Mouse (Mus musculus): ENCODE measurements at regions not wholly inside any gene's neighbourhood (a gene's known extent, or its start where the extent isn't known, plus 50 kb on each side); places are given as distances from the start of the nearest gene placed in this dataset.

DNA sequence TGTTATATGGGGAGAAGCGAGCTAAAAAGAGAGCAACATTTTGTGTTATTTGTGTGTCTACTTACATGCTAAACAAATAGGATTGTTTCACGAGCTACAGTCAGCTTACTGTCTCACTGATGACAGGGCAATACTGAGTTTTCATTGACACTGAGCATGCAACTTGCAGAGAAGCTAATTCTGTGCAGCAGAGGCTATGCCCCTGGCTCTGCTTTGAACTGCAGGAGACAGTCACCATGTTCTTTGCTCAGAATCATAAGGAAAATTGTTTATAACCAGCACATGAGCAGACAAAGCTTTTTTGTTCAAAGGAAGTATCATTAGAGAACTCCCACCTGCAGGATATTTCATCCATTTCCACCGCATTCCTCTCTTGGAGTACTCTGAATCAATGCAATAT is 280.8 kb upstream of the Gm9747 start:
- Histone ChIP-seq H3K27ac (no peak overlapping the region), H3K4me3 (no peak overlapping the region), H3K9me3 (no peaks in the 10 kb centered on the region), H3K27me3 (no peaks in the 10 kb centered on the region), H3K4me1 (no peaks in the 10 kb centered on the region), H3K36me3 (no peaks in the 10 kb centered on the region), H3K9ac (no peak overlapping the region), H3K4me2 (no peak overlapping the region)
- WGBS = 62% methylated on average over 3 of the region's 3 CpGs
- ATAC-seq (ENCODE audit: borderline replicate concordance, extremely low read depth, low FRiP score, low TSS enrichment) = no peak

GRCm38 (mm10) chr1:81954507-81954906 is 278.4 kb upstream of the Gm9747 start:
- Histone ChIP-seq H3K4me1 (no peaks in the 10 kb centered on the region), H3K9ac (no peak overlapping the region), H3K27me3 (no peaks in the 10 kb centered on the region), H3K4me3 (no peak overlapping the region), H3K36me3 (no peaks in the 10 kb centered on the region), H3K4me2 (no peak overlapping the region), H3K27ac (no peak overlapping the region), H3K9me3 (no peaks in the 10 kb centered on the region)
- WGBS = 65% methylated on average over 2 of the region's 2 CpGs
- ATAC-seq (ENCODE audit: borderline replicate concordance, extremely low read depth, low FRiP score, low TSS enrichment) = no peak

- no peak overlapping the region for H3K27ac ChIP-seq
- H3K27me3 ChIP-seq = no peaks in the 10 kb centered on the region
- H3K9me3 ChIP-seq = no peaks in the 10 kb centered on the region
- H3K4me2 ChIP-seq = no peak overlapping the region
- H3K4me1 ChIP-seq = no peaks in the 10 kb centered on the region
- WGBS = 97% methylated on average over 1 of the region's 1 CpGs
- H3K36me3 ChIP-seq = no peaks in the 10 kb centered on the region
- no peak overlapping the region for H3K9ac ChIP-seq
- no peak overlapping the region for H3K4me3 ChIP-seq
- ATAC-seq (ENCODE audit: borderline replicate concordance, extremely low read depth, low FRiP score, low TSS enrichment) = no peak
Observed at GRCm38 (mm10) chr1:81967062-81967461, 265.9 kb upstream of the Gm9747 start.

DNA sequence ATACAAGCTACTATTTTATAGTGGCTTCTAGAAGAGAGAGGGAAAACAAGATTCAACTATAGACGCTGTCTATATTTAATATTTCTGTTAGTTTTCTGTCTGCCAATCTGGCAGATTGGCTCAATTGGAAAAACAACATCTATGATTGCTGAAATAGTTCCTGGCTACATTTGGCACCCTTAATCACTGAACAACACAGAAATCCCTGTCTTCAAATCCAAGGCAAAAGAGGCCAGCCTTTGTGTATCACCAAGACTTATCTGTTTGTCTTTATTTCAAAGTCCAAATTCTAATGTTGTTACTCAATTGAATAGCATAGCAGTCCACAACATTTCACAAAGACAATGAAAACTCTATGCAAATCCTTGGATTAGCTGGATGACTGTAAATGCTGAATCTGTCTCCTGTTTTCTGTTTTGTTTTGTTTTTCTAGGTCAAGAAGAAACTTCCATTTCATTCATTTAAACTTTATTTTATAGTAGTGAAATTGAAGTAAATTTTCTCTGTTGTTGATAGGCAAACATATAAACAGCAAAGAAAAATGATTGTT is 265.1 kb upstream of the Gm9747 start:
- H3K4me1 ChIP-seq = no peaks in the 10 kb centered on the region
- H3K4me2 ChIP-seq = no peak overlapping the region
- 79% methylated on average over 1 of the region's 1 CpGs for WGBS
- H3K27ac ChIP-seq = no peak overlapping the region
- no peak overlapping the region for H3K4me3 ChIP-seq
- ATAC-seq (ENCODE audit: borderline replicate concordance, extremely low read depth, low FRiP score, low TSS enrichment) = no peak
- no peaks in the 10 kb centered on the region for H3K9me3 ChIP-seq
- H3K9ac ChIP-seq = no peak overlapping the region
- no peaks in the 10 kb centered on the region for H3K27me3 ChIP-seq
- no peaks in the 10 kb centered on the region for H3K36me3 ChIP-seq

- H3K4me3 ChIP-seq = no peak overlapping the region
- no peaks in the 10 kb centered on the region for H3K4me1 ChIP-seq
- no peaks in the 10 kb centered on the region for H3K27me3 ChIP-seq
- no peak overlapping the region for H3K27ac ChIP-seq
- H3K4me2 ChIP-seq = no peak overlapping the region
- H3K9me3 ChIP-seq = no peaks in the 10 kb centered on the region
- H3K36me3 ChIP-seq = no peaks in the 10 kb centered on the region
- no peak for ATAC-seq (ENCODE audit: borderline replicate concordance, extremely low read depth, low FRiP score, low TSS enrichment)
- 71% methylated on average over 5 of the region's 5 CpGs for WGBS
- H3K9ac ChIP-seq = no peak overlapping the region
Observed at GRCm38 (mm10) chr1:81972575-81972974, 260.3 kb upstream of the Gm9747 start.

GRCm38 (mm10) chr1:81973481-81973880 is 259.4 kb upstream of the Gm9747 start:
- H3K4me3 ChIP-seq = no peak overlapping the region
- H3K36me3 ChIP-seq = no peaks in the 10 kb centered on the region
- 87% methylated on average over 4 of the region's 4 CpGs for WGBS
- H3K9ac ChIP-seq = no peak overlapping the region
- no peak overlapping the region for H3K27ac ChIP-seq
- no peaks in the 10 kb centered on the region for H3K27me3 ChIP-seq
- H3K4me2 ChIP-seq = no peak overlapping the region
- no peak for ATAC-seq (ENCODE audit: borderline replicate concordance, extremely low read depth, low FRiP score, low TSS enrichment)
- no peaks in the 10 kb centered on the region for H3K4me1 ChIP-seq
- H3K9me3 ChIP-seq = no peaks in the 10 kb centered on the region

- no peak overlapping the region for H3K4me3 ChIP-seq
- no peaks in the 10 kb centered on the region for H3K9me3 ChIP-seq
- H3K27ac ChIP-seq = no peak overlapping the region
- H3K4me2 ChIP-seq = no peak overlapping the region
- no peaks in the 10 kb centered on the region for H3K36me3 ChIP-seq
- no peaks in the 10 kb centered on the region for H3K27me3 ChIP-seq
- no peak for ATAC-seq (ENCODE audit: borderline replicate concordance, extremely low read depth, low FRiP score, low TSS enrichment)
- no peak overlapping the region for H3K9ac ChIP-seq
- no peaks in the 10 kb centered on the region for H3K4me1 ChIP-seq
- 71% methylated on average over 5 of the region's 5 CpGs for WGBS
Observed at GRCm38 (mm10) chr1:82007943-82008342, 225.0 kb upstream of the Gm9747 start.

GRCm38 (mm10) chr1:82008805-82009204 is 224.1 kb upstream of the Gm9747 start:
- no peak overlapping the region for H3K4me2 ChIP-seq
- no peak for ATAC-seq (ENCODE audit: borderline replicate concordance, extremely low read depth, low FRiP score, low TSS enrichment)
- H3K4me1 ChIP-seq = no peaks in the 10 kb centered on the region
- H3K4me3 ChIP-seq = no peak overlapping the region
- no peak overlapping the region for H3K9ac ChIP-seq
- H3K27ac ChIP-seq = no peak overlapping the region
- no peaks in the 10 kb centered on the region for H3K9me3 ChIP-seq
- H3K36me3 ChIP-seq = no peaks in the 10 kb centered on the region
- 60% methylated on average over 4 of the region's 4 CpGs for WGBS
- H3K27me3 ChIP-seq = no peaks in the 10 kb centered on the region

DNA sequence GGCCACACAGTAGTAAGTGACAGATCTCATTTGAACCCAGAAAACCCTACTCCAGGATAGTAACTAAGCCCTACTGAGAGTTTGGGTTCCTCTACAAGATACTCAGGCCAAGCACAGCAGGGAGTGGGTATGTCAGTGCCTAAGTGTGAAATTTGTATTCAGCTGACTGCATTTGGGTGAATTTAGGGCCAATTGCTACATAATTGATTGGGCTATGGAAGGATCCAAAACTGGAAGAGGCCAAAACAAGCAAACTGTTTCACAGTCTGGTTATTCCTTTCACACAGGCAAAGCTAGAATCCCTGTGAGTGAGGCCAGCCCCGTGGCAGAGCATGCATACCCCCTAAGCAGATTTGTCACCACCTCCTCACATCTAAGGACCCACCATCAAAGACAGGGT is 221.9 kb upstream of the Gm9747 start:
- ATAC-seq (ENCODE audit: borderline replicate concordance, extremely low read depth, low FRiP score, low TSS enrichment) = no peak
- Histone ChIP-seq H3K4me2 (no peak overlapping the region), H3K4me3 (no peak overlapping the region), H3K9ac (no peak overlapping the region), H3K27me3 (no peaks in the 10 kb centered on the region), H3K4me1 (no peaks in the 10 kb centered on the region), H3K9me3 (no peaks in the 10 kb centered on the region), H3K27ac (no peak overlapping the region), H3K36me3 (no peaks in the 10 kb centered on the region)
- WGBS = 67% methylated on average over 1 of the region's 1 CpGs

GRCm38 (mm10) chr1:82015341-82015740 is 217.6 kb upstream of the Gm9747 start:
- H3K9ac ChIP-seq = no peak overlapping the region
- no peak overlapping the region for H3K4me2 ChIP-seq
- no peak for ATAC-seq (ENCODE audit: borderline replicate concordance, extremely low read depth, low FRiP score, low TSS enrichment)
- no peak overlapping the region for H3K4me3 ChIP-seq
- no peaks in the 10 kb centered on the region for H3K36me3 ChIP-seq
- no peaks in the 10 kb centered on the region for H3K9me3 ChIP-seq
- no peaks in the 10 kb centered on the region for H3K4me1 ChIP-seq
- no peak overlapping the region for H3K27ac ChIP-seq
- no peaks in the 10 kb centered on the region for H3K27me3 ChIP-seq

GRCm38 (mm10) chr1:82018701-82019404 is 214.1 kb upstream of the Gm9747 start:
- 82% methylated on average over 7 of the region's 7 CpGs for WGBS
- Histone ChIP-seq H3K4me2 (no peak overlapping the region), H3K9ac (no peak overlapping the region), H3K9me3 (no peaks in the 10 kb centered on the region), H3K4me1 (no peaks in the 10 kb centered on the region), H3K27ac (no peak overlapping the region), H3K27me3 (no peaks in the 10 kb centered on the region), H3K4me3 (no peak overlapping the region), H3K36me3 (no peaks in the 10 kb centered on the region)
- ATAC-seq (ENCODE audit: borderline replicate concordance, extremely low read depth, low FRiP score, low TSS enrichment) = no peak

DNA sequence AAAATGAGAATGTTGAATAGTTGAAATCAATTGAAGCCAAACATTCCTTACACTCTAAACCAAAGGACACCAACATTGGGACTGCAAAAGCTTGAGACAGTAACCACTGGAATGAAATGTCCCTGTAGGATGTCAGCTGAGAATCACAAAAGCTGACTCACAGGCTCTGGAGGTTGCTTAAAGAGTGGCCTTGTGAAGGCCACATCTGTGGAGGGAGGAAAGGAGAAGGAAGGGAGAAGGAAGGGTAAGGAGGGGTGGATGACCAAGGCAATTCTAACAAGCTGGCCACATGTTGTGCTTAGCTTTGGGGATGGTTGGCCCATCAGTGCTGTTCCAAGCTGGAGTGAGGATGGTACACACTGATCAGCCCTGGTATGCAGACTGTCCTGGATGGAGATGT is 205.2 kb upstream of the Gm9747 start:
- no peak for ATAC-seq (ENCODE audit: borderline replicate concordance, extremely low read depth, low FRiP score, low TSS enrichment)
- no peaks in the 10 kb centered on the region for H3K9me3 ChIP-seq
- no peak overlapping the region for H3K4me3 ChIP-seq

DNA sequence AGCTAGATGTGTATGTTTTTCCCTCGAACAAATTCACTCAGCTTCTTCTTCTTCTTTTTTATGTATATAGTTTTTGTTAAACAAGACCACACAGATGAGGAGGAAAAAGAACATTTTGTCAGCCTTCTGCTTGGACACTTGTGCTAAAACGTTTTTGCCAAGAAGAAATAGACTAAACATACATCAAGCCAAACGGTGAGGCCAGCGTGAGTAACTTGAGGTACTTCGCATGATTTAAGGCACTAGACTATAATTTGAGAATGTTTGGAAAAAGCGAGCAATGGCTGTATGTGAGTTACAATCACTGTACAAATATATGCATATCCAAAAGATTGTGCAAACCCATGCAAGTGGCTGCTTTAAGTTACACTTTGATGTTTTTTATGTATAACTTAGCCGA is 201.8 kb upstream of the Gm9747 start:
- Histone ChIP-seq H3K4me3 (no peak overlapping the region), H3K27me3 (no peaks in the 10 kb centered on the region), H3K36me3 (no peaks in the 10 kb centered on the region), H3K9ac (no peak overlapping the region), H3K9me3 (no peaks in the 10 kb centered on the region), H3K27ac (peak overlapping the region; percentile 47; the same call in 1 of the 2 replicates), H3K4me1 (0 out of 2 replicates have a peak, but pooled peaks cover 5% of the 10 kb centered on the region), H3K4me2 (no peak overlapping the region)
- WGBS = 17% methylated on average over 7 of the region's 7 CpGs
- ATAC-seq (ENCODE audit: borderline replicate concordance, extremely low read depth, low FRiP score, low TSS enrichment) = no peak

More for the DNA sequence above, 205.2 kb upstream of the Gm9747 start:
- Histone ChIP-seq H3K9ac (no peak overlapping the region), H3K27ac (no peak overlapping the region), H3K36me3 (no peaks in the 10 kb centered on the region), H3K4me1 (0 out of 2 replicates have a peak, but pooled peaks cover 5% of the 10 kb centered on the region), H3K27me3 (no peaks in the 10 kb centered on the region), H3K4me2 (no peak overlapping the region)

Measured in lung, embryonic 15.5 days (tissue).